Mouse (Mus musculus) myocyte (in vitro differentiated cells): ENCODE results near the gene Tpra1.

Source experiments
- CEBPB ChIP-seq: IDR thresholded peaks from 2 replicates; pipeline ENCODE4 v1.6.1; 2011; ENCODE audit warnings: mild to moderate bottlenecking, moderate library complexity; ENCODE audit not compliant: poor library complexity, insufficient read depth, severe bottlenecking
- MAX ChIP-seq: IDR thresholded peaks from one replicate; pipeline ENCODE4 v1.6.1; 2011; ENCODE audit warnings: low read depth, mild to moderate bottlenecking, control low read depth
- MYOD1 ChIP-seq, 3 experiments: IDR thresholded peaks; one replicate each; pipeline ENCODE4 v1.6.1; 2011; ENCODE audit warnings: control low read depth in 2 of 3, low read depth in 2 of 3, mild to moderate bottlenecking in 2 of 3, moderate library complexity in 1 of 3; ENCODE audit not compliant: insufficient read length in 2 of 3, control insufficient read depth in 1 of 3
- MYOG ChIP-seq, 3 experiments: IDR thresholded peaks; one replicate each; pipeline ENCODE4 v1.6.1; 2011; ENCODE audit warnings: control low read depth in 2 of 3, low read depth in 2 of 3, mild to moderate bottlenecking in 2 of 3; ENCODE audit not compliant: insufficient read length in 2 of 3, control insufficient read depth in 1 of 3, insufficient read depth in 1 of 3
- POLR2A ChIP-seq: IDR thresholded peaks from one replicate; pipeline ENCODE4 v1.6.1; 2011; ENCODE audit warnings: low read depth, mild to moderate bottlenecking, control low read depth, moderate library complexity; ENCODE audit not compliant: insufficient read length
- POLR2AphosphoS2 ChIP-seq: IDR thresholded peaks from one replicate; pipeline ENCODE4 v1.6.1; 2011; ENCODE audit warnings: low read depth, control low read depth; ENCODE audit not compliant: insufficient read length
- REST ChIP-seq: IDR thresholded peaks from one replicate; pipeline ENCODE4 v1.6.1; 2011; ENCODE audit warnings: mild to moderate bottlenecking, control low read depth, moderate library complexity; ENCODE audit not compliant: insufficient read depth, insufficient read length
- SRF ChIP-seq: IDR thresholded peaks from one replicate; pipeline ENCODE4 v1.6.1; 2011; ENCODE audit warnings: low read depth; ENCODE audit not compliant: control insufficient read depth, insufficient read length
- TCF12 ChIP-seq: IDR thresholded peaks from one replicate; pipeline ENCODE4 v1.6.1; 2011; ENCODE audit warnings: mild to moderate bottlenecking, control low read depth; ENCODE audit not compliant: poor library complexity, insufficient read depth, severe bottlenecking
- USF1 ChIP-seq: IDR thresholded peaks from one replicate; pipeline ENCODE4 v1.6.1; 2011; ENCODE audit warnings: low read depth, mild to moderate bottlenecking, control low read depth, moderate library complexity

DNA sequence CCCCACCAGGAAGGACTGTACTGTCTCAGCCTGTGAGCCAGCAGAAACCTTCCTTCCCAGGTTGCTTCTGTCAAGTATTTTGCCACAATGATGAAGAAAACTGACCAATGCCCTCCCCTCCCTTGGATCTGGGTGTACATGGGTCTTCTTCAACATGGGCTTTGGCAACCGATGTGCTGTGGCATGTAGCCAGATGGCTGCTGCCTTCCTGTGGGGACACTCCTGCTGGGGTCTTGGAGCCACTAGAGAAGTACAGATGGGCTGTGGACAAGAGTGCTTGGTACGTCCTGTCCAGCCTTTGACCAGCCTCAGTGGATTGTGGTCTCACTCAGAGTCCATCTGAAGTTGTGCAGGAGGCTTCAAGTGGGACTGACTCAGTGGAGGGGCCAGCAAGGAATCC is 56.3 kb downstream of the Tpra1 start:
- TF ChIP-seq POLR2A, result no peak
- TF ChIP-seq POLR2AphosphoS2, result no peak
- no peak for TF ChIP-seq USF1
- TF ChIP-seq MAX, result no peak
- TF ChIP-seq MYOD1 (IDR thresholded peaks at IDR 0.05; ENCODE audit: control insufficient read depth in 1 of 3, insufficient read length in 2 of 3, low read depth in 2 of 3), result no peak
- TF ChIP-seq SRF, result no peak
- no peak for TF ChIP-seq MYOG (IDR thresholded peaks at IDR 0.05; ENCODE audit: control insufficient read depth in 1 of 3, insufficient read depth in 1 of 3, insufficient read length in 2 of 3, low read depth in 2 of 3)
- no peak for TF ChIP-seq CEBPB
- no peak for TF ChIP-seq TCF12
- no peak for TF ChIP-seq REST
